Mouse (Mus musculus): Measurements from ENCODE around the gene Gm20422. TPM values are rescaled to one million over a fixed set of nuclear protein-coding genes. Genes with fewer than 3 reads are reported as not detected.
"Not testable (repeated sequence)": the region's sequence is repeated elsewhere in the genome, so short reads cannot be mapped to it uniquely, and the experiment has no call there.

Gm20422 gene
- polyA plus RNA-seq, 1 experiment from 2014 or later: 1.3 TPM

DNA sequence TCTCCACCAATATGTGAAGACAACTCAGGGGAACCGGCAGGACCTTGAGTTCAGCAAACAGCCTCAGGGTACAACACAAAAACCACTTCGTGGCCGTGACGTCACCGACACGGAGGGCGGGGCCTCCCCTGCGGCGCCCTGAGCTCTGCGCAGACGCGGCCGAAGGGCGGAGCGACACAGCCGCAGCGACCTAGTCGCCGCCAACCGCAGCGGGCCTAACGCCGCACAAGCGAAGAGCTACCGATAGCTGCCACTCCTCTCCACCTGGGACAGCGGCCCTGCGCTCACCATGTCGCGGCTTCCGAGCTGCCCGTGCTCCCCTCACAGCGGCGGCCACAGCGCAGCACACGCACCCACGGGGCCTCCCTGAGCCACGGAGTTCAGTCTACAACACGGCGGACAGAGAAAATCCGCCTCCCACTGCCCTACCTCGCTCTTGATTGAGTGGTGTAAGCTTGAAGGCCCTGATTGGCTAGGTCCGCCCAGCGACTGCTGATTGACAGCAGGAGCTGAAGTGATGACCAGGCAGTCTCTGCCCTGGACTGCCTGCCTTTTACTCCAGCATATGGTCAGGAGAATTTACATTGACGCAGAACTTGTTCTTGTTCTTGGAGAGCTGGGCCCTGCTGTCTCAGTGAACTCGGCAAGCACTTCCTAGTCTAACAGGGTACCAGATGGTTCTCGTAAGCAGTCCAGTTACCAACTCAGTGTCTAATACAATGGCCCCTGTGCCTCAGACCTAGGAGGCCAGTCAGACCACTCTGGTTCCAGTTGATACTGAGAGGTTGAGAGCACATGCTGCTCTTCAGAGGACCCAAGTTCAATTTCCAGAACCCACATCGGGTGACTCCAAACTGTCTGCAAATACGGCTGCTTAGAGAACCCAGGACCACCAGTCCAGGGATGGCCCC lies 24.9 kb downstream of the Gm20422 start, which contains the start of gene Zfp963:
Zfp963 (minus strand) TSS at position 427 of the 911 bp plus-strand sequence.
- peak within 1 kb of the TSS; percentile 95 for H3K27ac ChIP-seq
- H3K4me3 ChIP-seq: peak within 1 kb of the TSS; percentile 66
- H3K4me1 ChIP-seq: peaks cover 8% of the 10 kb centered on the region
- ATAC-seq (ENCODE audit: low FRiP score, low read depth): peak; percentile 98
- H3K27me3 ChIP-seq (replicated peaks): no peaks in the 10 kb centered on the region
- H3K36me3 ChIP-seq: peaks cover 4% of the 10 kb centered on the region; the same call in 1 of the 2 replicates
- 3% methylated on average over 48 of the region's 48 CpGs for WGBS
- H3K4me2 ChIP-seq (replicated peaks): peak within 1 kb of the TSS; percentile 62
- no peaks in the 10 kb centered on the region for H3K9me3 ChIP-seq
- H3K9ac ChIP-seq: peak within 1 kb of the TSS; percentile 86

DNA sequence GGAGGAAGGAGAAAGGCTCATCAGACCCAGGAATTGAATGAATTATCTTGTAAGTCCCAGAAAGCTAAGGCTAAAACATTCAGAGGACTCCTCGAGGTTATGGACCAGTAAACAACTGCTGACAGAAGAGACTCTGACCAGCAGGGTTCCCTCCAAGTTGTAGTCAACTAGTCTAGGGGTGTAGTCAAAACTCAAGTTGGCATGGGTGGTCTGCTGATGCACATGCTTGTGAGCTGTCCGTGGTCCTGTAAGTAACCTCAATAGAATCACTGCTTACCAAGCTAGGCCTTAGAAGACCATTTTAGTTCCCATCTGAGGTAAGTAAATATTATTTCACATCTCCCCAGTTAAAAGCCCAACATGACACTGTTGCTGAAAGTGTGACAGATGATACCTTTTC lies 33.5 kb downstream of the Gm20422 start:
- H3K4me2 ChIP-seq (replicated peaks): no peak overlapping the region
- peaks cover 16% of the 10 kb centered on the region for H3K36me3 ChIP-seq
- no peaks in the 10 kb centered on the region for H3K27me3 ChIP-seq (replicated peaks)
- WGBS: 87% methylated on average over 2 of the region's 2 CpGs
- no peak for ATAC-seq (ENCODE audit: low FRiP score, low read depth)
- H3K4me1 ChIP-seq: no peaks in the 10 kb centered on the region
- H3K27ac ChIP-seq: no peak overlapping the region
- H3K9ac ChIP-seq: no peak overlapping the region
- no peak overlapping the region for H3K4me3 ChIP-seq
- H3K9me3 ChIP-seq: no peaks in the 10 kb centered on the region

DNA sequence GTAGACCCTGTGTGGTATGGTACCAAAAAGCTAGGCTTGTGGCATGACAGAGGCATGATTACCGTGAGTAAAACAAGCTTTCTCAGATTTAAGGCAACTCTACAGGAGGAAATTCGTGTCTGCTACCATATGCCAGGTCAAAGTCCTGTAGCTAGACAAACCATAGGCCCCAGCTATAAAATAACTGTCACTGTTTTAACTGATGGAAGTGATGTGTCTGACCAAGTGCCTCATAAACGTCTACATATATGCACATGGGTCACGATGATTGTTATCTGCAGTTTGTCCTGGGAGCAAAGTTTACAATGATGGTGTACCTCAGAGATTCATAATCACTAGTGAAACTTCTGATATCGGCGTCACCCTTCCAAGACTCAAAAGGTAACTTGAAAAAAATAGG lies 33.9 kb downstream of the Gm20422 start:
- Histone ChIP-seq H3K36me3 (peaks cover 16% of the 10 kb centered on the region), H3K4me3 (no peak overlapping the region), H3K4me1 (no peaks in the 10 kb centered on the region), H3K9me3 (no peaks in the 10 kb centered on the region), H3K9ac (no peak overlapping the region), H3K4me2 (replicated peaks) (no peak overlapping the region), H3K27me3 (replicated peaks) (no peaks in the 10 kb centered on the region), H3K27ac (no peak overlapping the region)
- WGBS: 88% methylated on average over 6 of the region's 6 CpGs
- no peak for ATAC-seq (ENCODE audit: low FRiP score, low read depth)

DNA sequence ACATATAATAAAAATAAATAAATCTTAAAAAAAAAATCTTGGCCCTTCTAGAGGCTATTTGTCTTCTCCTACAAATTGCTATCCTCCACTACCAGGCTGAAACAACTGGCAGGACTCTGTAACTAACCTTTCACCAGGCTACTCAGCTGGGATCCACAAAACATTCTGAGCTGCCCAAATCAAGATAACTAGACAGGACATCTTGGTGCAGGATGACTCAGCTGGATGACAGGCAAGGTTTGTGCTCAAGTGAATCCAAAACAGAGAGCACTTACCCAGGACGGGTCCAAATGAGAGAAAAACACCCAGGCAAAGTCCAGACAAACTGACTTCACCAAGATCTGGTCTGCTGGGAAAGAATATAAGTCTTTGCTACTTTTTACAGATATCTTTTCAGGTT lies 39.2 kb downstream of the Gm20422 start:
- no peaks in the 10 kb centered on the region for H3K4me1 ChIP-seq
- H3K27ac ChIP-seq: no peak overlapping the region
- no peak for ATAC-seq (ENCODE audit: low FRiP score, low read depth)
- H3K4me2 ChIP-seq (replicated peaks): no peak overlapping the region
- H3K27me3 ChIP-seq (replicated peaks): no peaks in the 10 kb centered on the region
- no peaks in the 10 kb centered on the region for H3K9me3 ChIP-seq
- H3K4me3 ChIP-seq: no peak overlapping the region
- no peaks in the 10 kb centered on the region for H3K36me3 ChIP-seq
- H3K9ac ChIP-seq: no peak overlapping the region
- WGBS: 81% methylated on average over 1 of the region's 1 CpGs

DNA sequence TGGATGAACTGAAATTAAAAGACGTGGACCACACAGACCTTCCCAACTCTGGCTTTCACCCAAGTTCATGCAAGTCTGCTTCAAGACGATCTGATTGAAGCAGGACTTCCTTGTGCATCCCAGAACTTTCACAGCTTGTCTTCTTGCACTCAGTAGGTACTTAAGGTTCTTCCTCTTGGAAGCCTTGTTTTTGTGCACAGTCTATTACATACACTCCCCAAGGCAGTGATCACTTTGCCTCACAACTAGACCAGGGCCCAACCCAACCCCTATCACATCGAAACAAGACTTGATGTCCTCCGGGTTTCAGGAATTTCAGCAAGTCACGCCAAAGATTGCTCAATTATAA lies 57.5 kb downstream of the Gm20422 start:
- Histone ChIP-seq H3K4me2 (replicated peaks) (peak overlapping the region; percentile 51), H3K9me3 (no peaks in the 10 kb centered on the region), H3K27me3 (replicated peaks) (no peaks in the 10 kb centered on the region), H3K36me3 (peaks cover 7% of the 10 kb centered on the region; the same call in 1 of the 2 replicates), H3K4me1 (peaks cover 7% of the 10 kb centered on the region), H3K4me3 (peak overlapping the region; percentile 7; the same call in 1 of the 2 replicates), H3K9ac (no peak overlapping the region), H3K27ac (no peak overlapping the region)
- ATAC-seq (ENCODE audit: low FRiP score, low read depth): peak; percentile 41
- WGBS: 46% methylated on average over 5 of the region's 5 CpGs

DNA sequence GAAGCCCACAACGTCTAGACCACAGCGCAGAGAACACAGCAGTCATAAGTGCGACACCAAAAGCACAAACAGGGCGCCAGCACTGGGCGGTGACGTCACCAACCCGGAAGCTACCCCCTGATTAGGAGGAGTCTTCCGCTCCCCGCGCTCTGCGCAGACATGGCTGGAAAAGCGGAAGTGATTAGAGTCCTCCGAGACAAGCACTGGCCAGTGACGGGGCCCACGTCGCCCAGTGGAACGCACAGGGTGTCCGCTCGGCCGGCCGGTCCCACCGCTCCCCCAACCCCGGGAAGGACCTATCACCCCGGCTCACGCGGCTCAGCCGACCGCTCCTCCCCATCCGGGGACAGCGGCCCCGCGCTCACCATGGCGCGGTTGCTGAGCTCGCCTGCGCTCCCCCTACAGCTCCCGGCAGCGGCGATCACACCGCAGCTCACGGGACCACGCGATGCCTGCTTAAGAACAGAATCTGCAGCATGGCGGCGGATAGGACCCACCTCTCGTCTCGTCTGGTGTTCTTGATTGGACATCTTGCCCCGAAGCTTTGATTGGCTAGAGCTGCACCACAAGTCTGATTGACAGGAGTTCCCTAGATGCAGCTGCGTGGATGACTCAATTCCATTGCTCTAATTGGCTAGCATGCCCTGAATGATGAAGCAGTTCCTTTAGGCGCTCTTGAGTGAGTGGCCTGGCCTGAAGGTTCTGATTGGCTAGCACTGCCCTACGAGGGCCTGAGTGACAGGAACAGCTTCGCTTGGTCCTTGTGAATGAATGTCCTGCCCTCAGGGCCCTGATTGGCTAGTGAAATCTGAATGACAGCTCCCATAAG lies 58.1 kb downstream of the Gm20422 start:
- under 1% methylated on average over 52 of the region's 52 CpGs for WGBS
- Histone ChIP-seq H3K4me3 (peak overlapping the region; percentile 85), H3K9me3 (no peaks in the 10 kb centered on the region), H3K27me3 (replicated peaks) (no peaks in the 10 kb centered on the region), H3K4me2 (replicated peaks) (peak overlapping the region; percentile 54), H3K4me1 (peaks cover 7% of the 10 kb centered on the region), H3K9ac (peak overlapping the region; percentile 96), H3K27ac (peak overlapping the region; percentile 99), H3K36me3 (peaks cover 7% of the 10 kb centered on the region; the same call in 1 of the 2 replicates)
- peak; percentile 99 for ATAC-seq (ENCODE audit: low FRiP score, low read depth)

DNA sequence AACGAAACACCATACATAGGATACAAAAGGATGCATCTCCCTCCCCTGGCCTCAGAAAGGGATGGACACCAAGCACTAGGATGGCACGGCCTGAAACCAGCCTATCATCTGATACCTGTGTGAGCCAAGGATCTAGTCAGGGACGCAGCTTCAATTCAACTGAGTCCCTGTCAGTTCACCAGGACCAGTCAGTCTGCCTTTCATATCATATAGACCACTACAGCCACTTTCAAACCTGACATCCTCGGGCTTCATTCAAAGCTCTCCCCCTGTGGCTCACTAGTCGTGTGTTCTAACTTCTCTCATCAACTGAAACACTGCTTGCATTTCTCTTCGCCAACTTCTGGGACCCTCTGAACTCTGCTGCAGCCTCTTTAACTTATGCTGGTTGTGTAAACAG lies 59.3 kb downstream of the Gm20422 start:
- ATAC-seq (ENCODE audit: low FRiP score, low read depth): no peak
- H3K27ac ChIP-seq: no peak overlapping the region
- H3K36me3 ChIP-seq: peaks cover 13% of the 10 kb centered on the region
- no peak overlapping the region for H3K9ac ChIP-seq
- H3K4me1 ChIP-seq: peaks cover 7% of the 10 kb centered on the region
- H3K4me3 ChIP-seq: 0 out of 2 replicates have a peak overlapping the region, but pooled peaks have one; percentile 9
- peak overlapping the region; percentile 54 for H3K4me2 ChIP-seq (replicated peaks)
- 86% methylated on average over 6 of the region's 6 CpGs for WGBS
- H3K9me3 ChIP-seq: no peaks in the 10 kb centered on the region
- no peaks in the 10 kb centered on the region for H3K27me3 ChIP-seq (replicated peaks)

DNA sequence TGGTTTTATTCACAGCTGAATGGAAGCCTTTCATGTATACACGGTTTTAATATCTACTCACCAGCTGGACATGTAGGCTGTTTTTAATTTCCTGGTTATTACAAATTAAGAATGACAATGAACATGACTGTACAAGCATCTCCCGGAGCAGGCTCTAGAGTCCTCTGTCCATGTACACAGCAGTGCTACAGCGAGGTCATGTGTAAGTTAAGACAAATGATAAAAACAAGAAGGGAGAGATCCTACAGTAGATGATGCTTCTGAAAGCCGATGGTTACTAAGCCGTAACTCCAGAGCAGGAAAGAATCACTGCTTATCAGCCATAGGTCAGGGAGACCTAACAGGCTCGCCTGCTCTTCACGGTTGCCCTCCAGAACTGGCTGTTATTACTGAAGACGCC lies 61.2 kb downstream of the Gm20422 start:
- 90% methylated on average over 8 of the region's 8 CpGs for WGBS
- H3K36me3 ChIP-seq: peaks cover 30% of the 10 kb centered on the region
- H3K9ac ChIP-seq: no peak overlapping the region

DNA sequence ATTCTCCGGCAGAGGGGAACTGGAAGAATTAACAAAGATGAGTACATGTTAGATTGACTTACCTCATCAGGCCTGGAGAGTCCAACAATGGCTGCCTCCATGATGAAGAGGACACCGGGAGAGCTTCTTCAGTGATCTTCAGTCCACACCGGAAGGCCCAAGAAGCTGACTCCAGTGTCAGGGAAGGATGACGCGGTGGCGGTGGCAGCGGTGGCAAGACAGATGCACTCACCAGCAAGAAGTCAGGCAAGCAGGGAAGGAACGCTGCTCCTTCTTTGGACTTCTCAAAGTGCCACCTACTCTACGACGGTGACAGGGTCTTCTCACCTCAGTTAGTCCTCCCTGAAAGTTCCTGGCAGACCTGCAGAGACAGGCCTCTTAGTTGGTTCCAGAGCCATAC lies 64.1 kb downstream of the Gm20422 start, which contains the start of gene Zfp869:
Zfp869 (minus strand) TSS at position 101 of the 400 bp plus-strand sequence.
- WGBS: 93% methylated on average over 10 of the region's 10 CpGs
- not testable (repeated sequence) for H3K27me3 ChIP-seq (replicated peaks); H3K4me1 ChIP-seq; H3K4me2 ChIP-seq (replicated peaks); H3K9me3 ChIP-seq; ATAC-seq (ENCODE audit: low FRiP score, low read depth); H3K9ac ChIP-seq; H3K4me3 ChIP-seq; H3K27ac ChIP-seq
- peaks cover 59% of the 10 kb centered on the region for H3K36me3 ChIP-seq

More for the DNA sequence above, 61.2 kb downstream of the Gm20422 start:
- Histone ChIP-seq H3K4me3 (no peak overlapping the region), H3K9me3 (no peaks in the 10 kb centered on the region), H3K27ac (no peak overlapping the region), H3K4me2 (replicated peaks) (no peak overlapping the region), H3K27me3 (replicated peaks) (no peaks in the 10 kb centered on the region), H3K4me1 (peaks cover 7% of the 10 kb centered on the region)
- no peak for ATAC-seq (ENCODE audit: low FRiP score, low read depth)

DNA sequence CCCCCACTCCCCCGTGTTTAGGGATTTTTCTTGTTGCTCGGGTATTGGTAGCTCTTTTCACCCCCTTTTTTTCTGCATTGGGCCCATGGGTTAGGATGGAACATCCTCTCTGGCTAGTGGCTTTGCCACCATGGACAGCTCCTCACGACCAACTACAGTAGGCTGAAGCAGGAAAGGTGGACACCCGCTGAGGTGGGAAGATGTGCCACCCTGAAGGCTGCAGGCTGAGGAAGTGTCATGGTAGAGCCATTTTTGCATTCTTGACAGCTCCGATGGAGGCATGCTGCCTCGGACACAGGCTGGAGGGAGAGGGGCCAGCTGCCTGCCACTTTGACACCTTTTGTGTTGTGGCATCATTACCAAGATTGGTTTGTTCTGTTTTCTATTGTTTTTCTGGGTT lies 72.9 kb downstream of the Gm20422 start:
- H3K9me3 ChIP-seq: peaks cover 3% of the 10 kb centered on the region; the same call in 1 of the 2 replicates
- no peaks in the 10 kb centered on the region for H3K27me3 ChIP-seq (replicated peaks)
- no peaks in the 10 kb centered on the region for H3K4me1 ChIP-seq
- no peak overlapping the region for H3K9ac ChIP-seq
- H3K27ac ChIP-seq: no peak overlapping the region
- 75% methylated on average over 6 of the region's 6 CpGs for WGBS
- H3K36me3 ChIP-seq: peaks cover 40% of the 10 kb centered on the region
- no peak overlapping the region for H3K4me3 ChIP-seq
- no peak overlapping the region for H3K4me2 ChIP-seq (replicated peaks)
- ATAC-seq (ENCODE audit: low FRiP score, low read depth): no peak

Data from neural tube, embryonic 12.5 days (tissue).